Mouse (Mus musculus): ENCODE measurements around the gene Rogdi. TPM values are rescaled to one million over a fixed set of nuclear protein-coding genes. Genes with fewer than 3 reads are reported as not detected.

Gene Rogdi
- total RNA-seq, 2 experiments from 2014 or later, result 4.9 to 19.7 TPM

Other genes starting within 250 kb of the Rogdi start
- 2.5 and 6.1 TPM in 2 replicates for gene Cdip1, start 223.3 kb downstream of the Rogdi start, total RNA-seq (2015; ENCODE audit: low replicate concordance)
- 4.5 TPM in 2 replicates for gene Cdip1, start 223.3 kb downstream of the Rogdi start, total RNA-seq (2017; ENCODE audit: low replicate concordance)
- not detected in 2 replicates for gene 4930562C15Rik, start 178.1 kb downstream of the Rogdi start, total RNA-seq (2015; ENCODE audit: low replicate concordance)
- not detected in 2 replicates for gene 4930562C15Rik, start 178.1 kb downstream of the Rogdi start, total RNA-seq (2017; ENCODE audit: low replicate concordance)
- 8.3 and 10.1 TPM in 2 replicates for gene Ubald1, start 133.2 kb downstream of the Rogdi start, total RNA-seq (2015; ENCODE audit: low replicate concordance)
- 0.91 and 1.7 TPM in 2 replicates for gene Ubald1, start 133.2 kb downstream of the Rogdi start, total RNA-seq (2017; ENCODE audit: low replicate concordance)
- gene Mgrn1, start 127.3 kb downstream of the Rogdi start, total RNA-seq (2015; ENCODE audit: low replicate concordance), result 8.6 and 10.5 TPM in 2 replicates
- gene Mgrn1, start 127.3 kb downstream of the Rogdi start, total RNA-seq (2017; ENCODE audit: low replicate concordance), result 0.38 and 2.2 TPM in 2 replicates
- gene Nudt16l1, start 74.8 kb downstream of the Rogdi start, total RNA-seq (2015; ENCODE audit: low replicate concordance), result 4.2 and 9.4 TPM in 2 replicates
- gene Nudt16l1, start 74.8 kb downstream of the Rogdi start, total RNA-seq (2017; ENCODE audit: low replicate concordance), result 0.53 and 5.8 TPM in 2 replicates
- gene Anks3, start 49.3 kb downstream of the Rogdi start, total RNA-seq (2015; ENCODE audit: low replicate concordance), result 13.0 and 20.9 TPM in 2 replicates
- 15.3 and 28.9 TPM in 2 replicates for gene Anks3, start 49.3 kb downstream of the Rogdi start, total RNA-seq (2017; ENCODE audit: low replicate concordance)
- not detected in 2 replicates for gene Sept12, start 15.7 kb downstream of the Rogdi start, total RNA-seq (2015; ENCODE audit: low replicate concordance)
- 0.39 TPM in 1 of 2 replicates, not detected in the other for gene Sept12, start 15.7 kb downstream of the Rogdi start, total RNA-seq (2017; ENCODE audit: low replicate concordance)
- not detected in 2 replicates for gene Smim22, start 6.3 kb downstream of the Rogdi start, total RNA-seq (2015; ENCODE audit: low replicate concordance)
- not detected in 2 replicates for gene Smim22, start 6.3 kb downstream of the Rogdi start, total RNA-seq (2017; ENCODE audit: low replicate concordance)
- 28.8 and 47.8 TPM in 2 replicates for gene Glyr1, start 36.3 kb upstream of the Rogdi start, total RNA-seq (2015; ENCODE audit: low replicate concordance)
- 45.9 and 49.9 TPM in 2 replicates for gene Glyr1, start 36.3 kb upstream of the Rogdi start, total RNA-seq (2017; ENCODE audit: low replicate concordance)
- gene Ubn1, start 36.5 kb upstream of the Rogdi start, total RNA-seq (2015; ENCODE audit: low replicate concordance), result 28.1 and 41.8 TPM in 2 replicates
- 50.9 and 75.1 TPM in 2 replicates for gene Ubn1, start 36.5 kb upstream of the Rogdi start, total RNA-seq (2017; ENCODE audit: low replicate concordance)
- not detected in 2 replicates for gene Ppl, start 118.9 kb upstream of the Rogdi start, total RNA-seq (2015; ENCODE audit: low replicate concordance)
- gene Ppl, start 118.9 kb upstream of the Rogdi start, total RNA-seq (2017; ENCODE audit: low replicate concordance), result not detected in 2 replicates
- not detected in 2 replicates for gene Sec14l5, start 133.6 kb upstream of the Rogdi start, total RNA-seq (2015; ENCODE audit: low replicate concordance)
- not detected in 2 replicates for gene Sec14l5, start 133.6 kb upstream of the Rogdi start, total RNA-seq (2017; ENCODE audit: low replicate concordance)
- 4.2 and 25.2 TPM in 2 replicates for gene Nagpa, start 190.5 kb upstream of the Rogdi start, total RNA-seq (2015; ENCODE audit: low replicate concordance)
- 1.7 and 5.7 TPM in 2 replicates for gene Nagpa, start 190.5 kb upstream of the Rogdi start, total RNA-seq (2017; ENCODE audit: low replicate concordance)
- gene AU021092, start 208.7 kb upstream of the Rogdi start, total RNA-seq (2015; ENCODE audit: low replicate concordance), result not detected in 2 replicates
- not detected in 2 replicates for gene AU021092, start 208.7 kb upstream of the Rogdi start, total RNA-seq (2017; ENCODE audit: low replicate concordance)
- gene Alg1, start 220.1 kb upstream of the Rogdi start, total RNA-seq (2015; ENCODE audit: low replicate concordance), result 9.7 and 14.7 TPM in 2 replicates
- 0.83 and 8.2 TPM in 2 replicates for gene Alg1, start 220.1 kb upstream of the Rogdi start, total RNA-seq (2017; ENCODE audit: low replicate concordance)
- gene Eef2kmt, start 242.4 kb upstream of the Rogdi start, total RNA-seq (2015; ENCODE audit: low replicate concordance), result 3.6 and 4.2 TPM in 2 replicates
- gene Eef2kmt, start 242.4 kb upstream of the Rogdi start, total RNA-seq (2017; ENCODE audit: low replicate concordance), result 1.2 TPM in 1 of 2 replicates, not detected in the other

All from erythroid progenitor cell, adult 5-6 weeks (primary cell).